14 mouse cellular contexts compared by ENCODE assay signal in the genomic region with DNA sequence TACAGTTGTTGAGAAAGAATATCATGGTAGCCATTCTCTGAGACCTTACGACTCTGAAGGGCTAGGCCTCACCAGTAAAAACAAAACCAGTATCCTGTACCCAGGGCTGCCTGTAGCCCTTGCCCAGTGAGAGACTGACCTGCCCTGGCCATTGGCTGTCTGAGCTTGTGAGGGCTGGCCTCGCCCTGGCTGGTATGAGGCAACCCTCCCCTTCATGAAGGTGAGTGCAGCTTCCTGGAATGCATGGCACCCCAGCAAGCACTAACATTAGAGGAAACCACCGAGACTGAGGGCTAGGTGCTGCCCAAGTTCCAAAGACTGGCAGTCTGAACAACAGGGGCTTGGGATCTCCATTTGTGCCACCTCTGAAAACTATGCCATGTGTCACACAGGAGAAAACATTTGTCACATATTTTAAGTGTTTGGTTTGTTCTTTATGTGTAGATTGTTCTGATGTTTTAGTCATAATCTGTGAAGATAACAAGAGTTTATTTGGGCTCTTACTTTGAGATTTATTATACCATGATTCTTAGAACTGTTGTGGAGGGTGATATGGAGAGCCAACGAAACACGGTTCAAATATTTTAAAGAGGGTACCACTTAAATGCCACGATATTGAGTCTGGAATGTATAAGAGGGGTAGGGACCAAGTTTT. TPM values are rescaled to one million over a fixed set of nuclear protein-coding genes. Genes with fewer than 3 reads are reported as not detected.
DNase-seq lines count a peak whose midpoint lies in the region; ATAC-seq and TF ChIP-seq lines count a peak whose summit lies in the region.
"Had no signal": no experiment of that assay in that cellular context is flagged by ENCODE, and none has a peak within 500 bp of the region (broad histone marks: within the 10 kb centered on the region; RNA-seq: fewer than 3 reads in every experiment).

No protein-coding gene starts in this region.

- no peak overlapping the region for H3K27ac ChIP-seq in intestine, embryonic 16.5 days (ENCODE audit: low read length)
- peak overlapping the region; percentile 37 for H3K27ac ChIP-seq in lung, embryonic 14.5 days (ENCODE audit: low read depth)
- H3K27ac ChIP-seq in stomach, embryonic 16.5 days (ENCODE audit: low read length): 0 out of 2 replicates have a peak overlapping the region, but pooled peaks have one; percentile 30
- H3K27ac ChIP-seq in midbrain, embryonic 13.5 days: no peak overlapping the region
- H3K27ac ChIP-seq: heart, adult 2 months; hindbrain, embryonic 14.5 days had no signal

- H3K9me3 ChIP-seq in megakaryocyte, embryonic 14.5 days: no peaks in the 10 kb centered on the region
- H3K9me3 ChIP-seq in intestine, embryonic 16.5 days (ENCODE audit: control insufficient read depth, low read length): no peaks in the 10 kb centered on the region
- no peaks in the 10 kb centered on the region for H3K9me3 ChIP-seq in lung, embryonic 14.5 days (ENCODE audit: low read depth, low read length)
- H3K9me3 ChIP-seq in stomach, embryonic 16.5 days (replicated peaks; ENCODE audit: control insufficient read depth, low read length): no peaks in the 10 kb centered on the region
- H3K9me3 ChIP-seq in midbrain, embryonic 13.5 days: no peaks in the 10 kb centered on the region

- peak overlapping the region; percentile 8 for H3K4me3 ChIP-seq in megakaryocyte, embryonic 14.5 days (replicated peaks)
- H3K4me3 ChIP-seq in intestine, embryonic 16.5 days (ENCODE audit: low read length): no peak overlapping the region
- H3K4me3 ChIP-seq in lung, embryonic 14.5 days (ENCODE audit: low read depth, low read length): no peak overlapping the region
- no peak overlapping the region for H3K4me3 ChIP-seq in stomach, embryonic 16.5 days (replicated peaks; ENCODE audit: low read length)
- H3K4me3 ChIP-seq in midbrain, embryonic 13.5 days (replicated peaks): no peak overlapping the region
- H3K4me3 ChIP-seq: heart, adult 2 months had no signal

- peaks cover 46% of the 10 kb centered on the region for H3K4me1 ChIP-seq in megakaryocyte, embryonic 14.5 days
- peaks cover 17% of the 10 kb centered on the region; the same call in 1 of the 2 replicates for H3K4me1 ChIP-seq in intestine, embryonic 16.5 days (ENCODE audit: control insufficient read depth, insufficient read depth, low read length)
- peaks cover 12% of the 10 kb centered on the region; the same call in 1 of the 2 replicates for H3K4me1 ChIP-seq in lung, embryonic 14.5 days (ENCODE audit: insufficient read depth)
- no peaks in the 10 kb centered on the region; the same call in 1 of the 2 replicates for H3K4me1 ChIP-seq in stomach, embryonic 16.5 days (ENCODE audit: control insufficient read depth, insufficient read depth, low read length)
- H3K4me1 ChIP-seq in midbrain, embryonic 13.5 days (replicated peaks): no peaks in the 10 kb centered on the region

- no peak for TF ChIP-seq CTCF in lung, embryonic 14.5 days (IDR thresholded peaks at IDR 0.05; ENCODE audit: low read depth)

- intact Hi-C loops in heart, postnatal 10 days (cut with DNase I): no loop called here

- DNase-seq in lung, embryonic 14.5 days: peak; percentile 34
- DNase-seq in heart, postnatal 10 days: no peak
- DNase-seq in cerebellum, adult 18-20 months: no peak
- DNase-seq: cerebellum, adult 9-11 months; heart, adult 2 months; right cerebral cortex, postnatal 25 days had no signal

- H3K36me3 ChIP-seq in megakaryocyte, embryonic 14.5 days (replicated peaks; ENCODE audit: low read length): no peaks in the 10 kb centered on the region
- no peaks in the 10 kb centered on the region for H3K36me3 ChIP-seq in intestine, embryonic 16.5 days (ENCODE audit: control insufficient read depth, insufficient read depth, low read length)
- no peaks in the 10 kb centered on the region for H3K36me3 ChIP-seq in lung, embryonic 14.5 days (ENCODE audit: insufficient read depth)
- H3K36me3 ChIP-seq in stomach, embryonic 16.5 days (ENCODE audit: control insufficient read depth, insufficient read depth, low read length): no peaks in the 10 kb centered on the region
- no peaks in the 10 kb centered on the region for H3K36me3 ChIP-seq in midbrain, embryonic 13.5 days

- ATAC-seq in megakaryocyte, adult 5-6 weeks (ENCODE audit: poor library complexity, severe bottlenecking): no peak
- ATAC-seq in intestine, embryonic 16.5 days: peak; percentile 73
- ATAC-seq in lung, embryonic 14.5 days (ENCODE audit: insufficient read depth): peak; percentile 44; the same call in 1 of the 2 replicates
- no peak; the same call in 1 of the 2 replicates for ATAC-seq in stomach, embryonic 16.5 days (ENCODE audit: insufficient read depth, low FRiP score)
- no peak for ATAC-seq in midbrain, embryonic 13.5 days

- peaks cover 18% of the 10 kb centered on the region for H3K27me3 ChIP-seq in megakaryocyte, embryonic 14.5 days (replicated peaks)
- H3K27me3 ChIP-seq in intestine, embryonic 16.5 days (replicated peaks; ENCODE audit: control insufficient read depth, insufficient read depth, low read length): no peaks in the 10 kb centered on the region
- H3K27me3 ChIP-seq in lung, embryonic 14.5 days (ENCODE audit: insufficient read depth, low read length): no peaks in the 10 kb centered on the region
- no peaks in the 10 kb centered on the region for H3K27me3 ChIP-seq in stomach, embryonic 16.5 days (ENCODE audit: control insufficient read depth, insufficient read depth, low read length)
- no peaks in the 10 kb centered on the region for H3K27me3 ChIP-seq in midbrain, embryonic 13.5 days

- H3K4me2 ChIP-seq in intestine, embryonic 16.5 days (ENCODE audit: low read depth, low read length): no peak overlapping the region
- no peak overlapping the region for H3K4me2 ChIP-seq in lung, embryonic 14.5 days
- H3K4me2 ChIP-seq in stomach, embryonic 16.5 days (ENCODE audit: low read depth, low read length): no peak overlapping the region
- H3K4me2 ChIP-seq in midbrain, embryonic 13.5 days (replicated peaks): no peak overlapping the region
- H3K4me2 ChIP-seq: hindbrain, embryonic 14.5 days; liver, embryonic 11.5 days had no signal

- 60% methylated on average over 6 of the region's 6 CpGs for WGBS in intestine, embryonic 16.5 days
- 50% methylated on average over 6 of the region's 6 CpGs for WGBS in lung, embryonic 14.5 days
- 60% methylated on average over 6 of the region's 6 CpGs for WGBS in stomach, embryonic 16.5 days
- 77% methylated on average over 6 of the region's 6 CpGs for WGBS in midbrain, embryonic 13.5 days

- H3K9ac ChIP-seq in intestine, embryonic 16.5 days (ENCODE audit: low read depth, low read length): no peak overlapping the region
- H3K9ac ChIP-seq in lung, embryonic 14.5 days: no peak overlapping the region
- no peak overlapping the region for H3K9ac ChIP-seq in stomach, embryonic 16.5 days (ENCODE audit: low read length)
- H3K9ac ChIP-seq in midbrain, embryonic 13.5 days (replicated peaks): no peak overlapping the region
- H3K9ac ChIP-seq: hindbrain, embryonic 14.5 days had no signal

RNA-seq across cellular contexts. Expression of a gene that starts 5.9 kb away (rescaled TPM):
- polyA plus RNA-seq in megakaryocyte, embryonic 14.5 days (2012; ENCODE audit: insufficient read depth, low replicate concordance): 0.47 and 3.6 TPM in 2 replicates
- 15.4 and 25.5 TPM in 2 replicates for total RNA-seq in megakaryocyte, adult 5-6 weeks (2015)
- total RNA-seq in megakaryocyte, adult 5-6 weeks (2017): 21.4 and 22.8 TPM in 2 replicates
- 13.3 and 13.5 TPM in 2 replicates for polyA plus RNA-seq in intestine, embryonic 16.5 days (2015; fragmentation: Nextera tagmentation; extraction: Ambion mirVana)
- 18.0 and 20.4 TPM in 2 replicates for polyA plus RNA-seq in lung, embryonic 14.5 days (2014; fragmentation: Nextera tagmentation; extraction: Ambion mirVana)
- polyA plus RNA-seq in stomach, embryonic 16.5 days (2015; fragmentation: Nextera tagmentation; extraction: Ambion mirVana): 21.7 and 24.2 TPM in 2 replicates
- 1 to 10 TPM; 8.2 to 9.4 TPM for total RNA-seq in heart, postnatal 10 days (2021)
- 4.5 and 5.3 TPM in 2 replicates for polyA plus RNA-seq in midbrain, embryonic 13.5 days (2015; fragmentation: Nextera tagmentation; extraction: Ambion mirVana)
- total RNA-seq: CH12.LX had no signal

RNA-seq across cellular contexts. Expression of a gene that starts 24.8 kb away (rescaled TPM):
- polyA plus RNA-seq in megakaryocyte, embryonic 14.5 days (2012; ENCODE audit: insufficient read depth, low replicate concordance): 0.89 TPM in 1 of 2 replicates, not detected in the other
- total RNA-seq in megakaryocyte, adult 5-6 weeks (2015): 0.18 and 0.33 TPM in 2 replicates
- 0.29 and 0.69 TPM in 2 replicates for total RNA-seq in megakaryocyte, adult 5-6 weeks (2017)
- polyA plus RNA-seq in intestine, embryonic 16.5 days (2015; fragmentation: Nextera tagmentation; extraction: Ambion mirVana): 7.9 and 10.5 TPM in 2 replicates
- polyA plus RNA-seq in lung, embryonic 14.5 days (2014; fragmentation: Nextera tagmentation; extraction: Ambion mirVana): 17.3 and 21.3 TPM in 2 replicates
- 14.5 and 14.6 TPM in 2 replicates for polyA plus RNA-seq in stomach, embryonic 16.5 days (2015; fragmentation: Nextera tagmentation; extraction: Ambion mirVana)
- total RNA-seq in heart, postnatal 10 days (2021): 1 to 10 TPM; 1.5 to 2.1 TPM
- polyA plus RNA-seq in midbrain, embryonic 13.5 days (2015; fragmentation: Nextera tagmentation; extraction: Ambion mirVana): 35.4 and 37.9 TPM in 2 replicates
- total RNA-seq: CH12.LX had no signal

RNA-seq across cellular contexts. Expression of a gene that starts 32.8 kb away (rescaled TPM):
- polyA plus RNA-seq in megakaryocyte, embryonic 14.5 days (2012; ENCODE audit: insufficient read depth, low replicate concordance): 0.36 TPM in 1 of 2 replicates, not detected in the other
- total RNA-seq in megakaryocyte, adult 5-6 weeks (2015): 0.41 and 1.3 TPM in 2 replicates
- 1.7 and 1.8 TPM in 2 replicates for total RNA-seq in megakaryocyte, adult 5-6 weeks (2017)
- polyA plus RNA-seq in intestine, embryonic 16.5 days (2015; fragmentation: Nextera tagmentation; extraction: Ambion mirVana): 0.24 and 0.43 TPM in 2 replicates
- polyA plus RNA-seq in lung, embryonic 14.5 days (2014; fragmentation: Nextera tagmentation; extraction: Ambion mirVana): 0.24 and 0.30 TPM in 2 replicates
- polyA plus RNA-seq in stomach, embryonic 16.5 days (2015; fragmentation: Nextera tagmentation; extraction: Ambion mirVana): 0.30 and 0.50 TPM in 2 replicates
- under 1 TPM; 0.26 to 0.27 TPM for total RNA-seq in heart, postnatal 10 days (2021)
- 0.22 and 0.24 TPM in 2 replicates for polyA plus RNA-seq in midbrain, embryonic 13.5 days (2015; fragmentation: Nextera tagmentation; extraction: Ambion mirVana)

Comparison
In these comparisons a context has a peak if more than half of its experiments do, and no peak if none do; other contexts are left out.
1. ATAC-seq: peak in intestine, embryonic 16.5 days (single experiment) and lung, embryonic 14.5 days (single experiment); none in megakaryocyte, adult 5-6 weeks (single experiment), stomach, embryonic 16.5 days (single experiment) and midbrain, embryonic 13.5 days (single experiment).
2. H3K27ac ChIP-seq: peak in lung, embryonic 14.5 days (single experiment) and stomach, embryonic 16.5 days (single experiment); none in intestine, embryonic 16.5 days (single experiment) and midbrain, embryonic 13.5 days (single experiment).